Mouse (Mus musculus): ENCODE results near the gene Tenm2. TPM values are rescaled to one million over a fixed set of nuclear protein-coding genes. Genes with fewer than 3 reads are reported as not detected.

Tenm2 gene
- total RNA-seq, 2 experiments from 2014 or later, result not detected

- ATAC-seq (replicated peaks; ENCODE audit: low FRiP score, poor library complexity, severe bottlenecking), result no peak
Measured at GRCm38 (mm10) chr11:36254019-36254418, 981.7 kb downstream of the Tenm2 start.

DNA sequence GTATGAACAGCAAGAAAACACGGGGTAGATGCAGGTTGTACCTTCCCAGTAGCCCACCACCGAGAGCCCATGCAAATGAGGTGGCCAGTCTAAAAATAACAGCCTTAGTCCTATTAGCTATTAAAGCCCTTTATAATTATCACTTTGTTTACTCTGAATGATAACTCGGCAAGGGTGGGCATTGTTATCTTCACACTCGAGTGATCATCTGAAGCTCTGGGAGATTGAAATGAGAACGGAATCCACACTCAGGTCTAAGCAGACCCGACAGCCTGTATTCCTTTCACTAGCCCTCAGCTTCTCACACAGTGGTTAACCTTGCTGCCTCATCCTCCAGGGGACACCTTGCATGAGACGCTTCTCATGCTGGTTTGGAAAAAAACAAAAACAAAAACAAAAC, 985.7 kb downstream of the Tenm2 start:
- ATAC-seq (replicated peaks; ENCODE audit: low FRiP score, poor library complexity, severe bottlenecking), result no peak

DNA sequence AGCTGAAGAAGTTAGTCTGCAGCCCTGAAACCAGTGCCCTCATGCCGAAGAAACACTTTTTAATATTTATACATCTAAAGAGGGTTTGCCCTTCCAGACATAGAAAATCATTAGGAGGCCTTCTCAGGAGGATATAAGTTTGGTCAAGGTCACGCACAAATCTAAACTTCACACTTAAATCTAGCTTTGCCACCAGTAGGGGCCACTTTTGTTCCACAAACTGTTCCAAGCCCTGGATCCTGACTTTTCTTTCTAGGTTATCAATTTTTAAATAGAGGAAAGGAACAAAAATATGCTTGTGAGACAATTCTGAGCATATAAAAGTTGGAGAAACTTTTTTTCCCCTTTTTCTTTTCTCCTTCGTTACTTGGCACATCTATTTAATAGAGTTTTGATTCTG, 989.6 kb downstream of the Tenm2 start:
- no peak for ATAC-seq (replicated peaks; ENCODE audit: low FRiP score, poor library complexity, severe bottlenecking)

DNA sequence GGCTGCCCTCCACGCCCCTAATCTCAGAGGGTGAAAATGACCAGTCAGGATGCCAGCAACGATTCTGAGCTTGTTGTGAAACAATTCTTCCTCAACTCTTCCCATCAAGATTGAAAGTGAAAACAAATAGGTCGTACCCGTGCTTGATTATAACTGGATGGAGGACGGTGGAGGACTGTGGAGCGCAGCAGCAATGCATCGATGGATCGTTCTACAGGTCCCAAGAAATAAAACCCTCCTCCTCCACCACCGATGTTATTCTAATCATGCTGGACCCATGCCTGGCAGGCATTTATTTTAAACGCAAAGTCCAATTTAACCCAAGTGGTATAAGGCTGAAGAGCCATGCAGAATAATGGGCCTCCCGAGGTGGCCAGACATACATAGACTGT, 991.3 kb downstream of the Tenm2 start:
- no peak for ATAC-seq (replicated peaks; ENCODE audit: low FRiP score, poor library complexity, severe bottlenecking)

DNA sequence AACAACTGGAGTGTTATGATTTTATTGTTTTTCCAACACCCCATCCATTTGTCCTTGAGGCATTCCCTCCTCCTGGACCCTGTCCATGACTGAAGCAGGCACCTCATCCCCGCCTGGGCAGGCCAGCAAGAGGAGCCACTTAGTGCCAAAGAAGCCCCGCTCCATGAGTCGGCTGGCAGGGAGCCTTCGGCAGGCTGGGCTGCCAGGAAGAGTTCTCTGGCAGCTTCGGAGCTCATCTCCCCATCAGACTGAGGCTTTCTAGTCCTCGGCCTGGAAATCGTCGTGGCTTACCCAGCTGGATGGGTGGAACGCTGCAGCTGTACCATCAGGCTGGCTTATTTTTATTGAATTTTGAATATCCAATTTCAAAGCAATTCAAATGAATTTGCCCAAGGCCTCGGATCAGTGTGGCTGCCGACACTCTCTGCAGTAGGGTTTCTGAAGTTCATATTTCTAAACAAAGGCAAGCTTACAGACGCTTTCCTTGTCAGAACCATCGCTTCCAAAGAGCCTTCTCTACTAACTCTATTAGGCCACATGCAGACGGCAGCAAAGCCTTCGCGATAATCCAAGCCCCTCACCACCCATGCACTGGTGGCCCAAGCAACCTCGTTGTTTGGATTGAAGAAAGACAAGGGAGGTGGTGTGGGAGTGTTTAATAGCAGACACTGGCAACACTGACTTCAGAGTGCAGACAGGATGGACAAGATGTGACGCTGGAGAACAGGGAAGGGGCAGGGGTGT, 991.8 kb downstream of the Tenm2 start:
- ATAC-seq (replicated peaks; ENCODE audit: low FRiP score, poor library complexity, severe bottlenecking), result no peak

DNA sequence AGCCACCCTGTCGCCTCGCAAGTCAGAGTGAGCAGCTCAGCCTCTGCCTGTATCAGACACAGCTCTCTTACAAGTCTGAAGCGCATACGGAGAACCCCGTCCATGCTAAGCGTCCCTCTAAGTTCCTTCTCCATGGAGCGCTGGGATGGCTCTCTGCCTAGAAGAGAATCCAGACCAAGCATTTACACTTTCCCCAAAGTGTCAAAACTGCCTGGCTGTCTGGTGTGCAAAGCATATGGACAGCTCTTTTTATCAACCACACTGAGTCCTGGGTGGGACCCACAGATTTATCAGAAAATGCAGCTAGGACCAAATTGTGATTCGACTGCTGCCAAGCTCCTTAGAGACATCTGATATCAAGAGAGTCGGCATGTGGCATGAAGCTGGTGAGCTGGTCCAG, 996.9 kb downstream of the Tenm2 start:
- ATAC-seq (replicated peaks; ENCODE audit: low FRiP score, poor library complexity, severe bottlenecking), result no peak

DNA sequence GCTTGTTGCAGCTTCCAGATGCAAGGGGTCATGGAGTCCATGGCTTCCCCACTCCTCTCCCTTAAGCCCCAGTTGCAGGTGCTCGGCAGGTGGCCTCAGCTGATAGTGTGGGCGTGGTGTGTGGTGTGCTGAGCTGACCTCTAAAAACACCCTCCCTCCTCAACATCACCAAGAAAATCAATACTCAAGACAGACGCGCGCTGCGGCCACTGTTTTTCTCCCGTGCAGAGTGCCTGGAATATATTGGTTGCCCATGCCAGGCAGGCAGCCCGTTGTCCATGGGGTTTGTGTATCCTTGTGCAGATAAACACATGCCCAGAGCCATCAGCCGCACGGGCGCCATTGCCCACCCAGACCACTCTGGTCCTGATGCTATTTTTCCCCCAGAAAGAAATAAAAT, 1007.1 kb downstream of the Tenm2 start:
- ATAC-seq (replicated peaks; ENCODE audit: low FRiP score, poor library complexity, severe bottlenecking), result no peak

- no peak for ATAC-seq (replicated peaks; ENCODE audit: low FRiP score, poor library complexity, severe bottlenecking)
Measured at GRCm38 (mm10) chr11:36228196-36228595, 1007.6 kb downstream of the Tenm2 start.

- no peak for ATAC-seq (replicated peaks; ENCODE audit: low FRiP score, poor library complexity, severe bottlenecking)
Measured at GRCm38 (mm10) chr11:36226061-36226460, 1009.7 kb downstream of the Tenm2 start.

DNA sequence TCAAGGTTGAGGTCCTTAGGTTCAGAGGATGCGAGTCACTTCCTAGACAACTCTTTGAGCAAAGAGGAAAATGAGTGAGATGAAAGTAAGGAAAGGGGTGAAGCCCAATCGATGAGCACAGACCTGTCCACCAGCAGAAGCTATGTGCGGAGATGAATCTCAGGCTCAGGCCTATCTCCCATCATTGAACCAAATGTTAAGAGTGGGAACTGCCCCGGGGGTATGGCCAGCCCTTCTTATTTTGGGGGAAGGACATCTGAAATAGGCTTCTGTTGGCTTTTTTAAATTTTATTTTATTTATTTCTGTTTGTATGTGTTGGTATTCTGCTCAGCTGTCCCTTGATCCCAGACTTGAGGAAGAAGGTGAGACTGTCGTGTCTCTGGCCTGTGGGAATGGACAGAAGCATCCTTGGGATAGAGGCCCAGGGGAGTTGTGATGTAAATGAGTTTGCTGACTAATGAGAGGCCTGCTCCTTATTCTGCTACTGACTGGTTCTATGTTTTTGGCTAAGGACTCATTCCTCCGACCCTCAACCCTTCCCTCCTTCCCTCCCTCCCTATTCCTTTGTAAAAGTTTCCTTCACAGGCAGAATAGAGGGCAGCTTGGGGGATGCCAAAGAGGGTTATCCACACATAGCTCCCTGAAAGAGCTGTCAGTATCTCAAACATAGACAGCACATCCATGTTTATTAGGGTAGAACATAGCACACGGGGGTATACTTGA, 1011.9 kb downstream of the Tenm2 start:
- ATAC-seq (replicated peaks; ENCODE audit: low FRiP score, poor library complexity, severe bottlenecking), result no peak

- ATAC-seq (replicated peaks; ENCODE audit: low FRiP score, poor library complexity, severe bottlenecking), result no peak
Measured at GRCm38 (mm10) chr11:36222071-36222470, 1013.7 kb downstream of the Tenm2 start.

DNA sequence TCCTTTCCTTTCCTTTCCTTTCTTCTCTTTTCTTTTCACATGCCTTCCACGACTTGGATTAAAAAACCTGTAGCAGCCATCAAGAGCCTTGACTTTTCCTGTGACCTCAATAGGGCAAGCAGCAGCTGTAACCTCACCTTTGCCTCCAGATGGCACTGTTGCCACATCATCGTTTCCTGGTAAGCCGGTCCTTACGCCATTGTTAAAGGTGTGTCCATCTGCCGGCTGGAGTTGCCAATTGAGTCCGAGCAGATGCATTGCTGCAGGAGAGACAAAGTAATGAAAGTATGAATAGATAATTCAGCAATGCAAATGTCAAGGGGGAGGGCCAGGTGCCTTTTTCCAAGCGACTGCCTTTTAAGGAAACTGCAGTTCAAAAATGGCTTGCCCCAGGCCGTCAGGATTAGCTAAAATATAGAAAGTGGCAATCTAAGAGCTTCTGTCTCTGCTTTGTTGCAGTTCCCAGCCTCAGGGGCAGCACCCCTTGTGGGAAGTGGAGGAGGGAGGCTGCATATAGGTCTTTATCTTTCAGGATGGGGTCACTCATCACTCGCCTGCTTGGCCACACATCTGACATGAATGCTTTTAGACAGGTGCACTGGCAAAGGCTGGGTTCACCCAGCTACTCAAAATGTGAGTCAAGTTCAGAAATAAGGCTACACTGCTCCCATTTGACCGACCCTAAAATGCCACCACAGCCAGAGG, 1014.3 kb downstream of the Tenm2 start:
- ATAC-seq (replicated peaks; ENCODE audit: low FRiP score, poor library complexity, severe bottlenecking), result no peak

DNA sequence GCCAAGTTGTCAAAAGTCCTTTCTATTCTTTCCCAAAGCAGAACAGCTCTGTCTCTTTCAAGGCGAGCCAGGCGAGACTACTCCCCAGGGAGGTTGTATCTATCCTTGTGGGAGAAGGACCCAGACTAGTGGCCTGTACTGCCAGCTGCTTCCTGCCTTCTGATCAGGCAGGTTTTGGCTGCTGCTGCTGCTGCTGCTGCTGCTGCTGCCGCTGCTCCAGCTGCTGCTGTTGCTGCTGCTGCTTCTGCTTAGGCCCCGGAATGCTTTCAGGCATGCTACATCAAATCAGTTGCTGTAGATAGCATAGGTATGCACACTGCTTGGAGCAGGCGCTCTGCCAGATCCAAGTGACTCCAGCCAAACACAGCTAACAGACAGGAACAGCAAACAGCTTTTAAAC, 1015.1 kb downstream of the Tenm2 start:
- no peak for ATAC-seq (replicated peaks; ENCODE audit: low FRiP score, poor library complexity, severe bottlenecking)

DNA sequence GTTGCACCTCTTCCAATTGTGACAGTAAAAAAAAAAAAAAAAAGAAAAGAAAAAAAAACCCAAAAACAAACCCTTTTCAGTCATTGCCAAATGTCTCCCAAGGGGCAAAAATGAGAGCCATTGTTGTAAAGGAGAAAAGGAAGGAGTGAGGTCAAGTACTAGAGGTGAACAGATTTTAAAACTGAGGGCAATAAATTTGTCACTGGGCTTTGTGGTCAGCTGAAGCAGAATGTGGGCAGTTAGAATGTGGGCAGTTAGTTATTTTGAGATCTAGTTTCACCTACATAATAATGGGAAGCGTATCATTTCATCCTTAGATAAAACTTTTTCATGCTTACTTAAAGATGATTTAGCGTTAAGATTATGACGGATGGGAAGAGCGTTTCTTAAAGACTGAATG, 1016.2 kb downstream of the Tenm2 start:
- ATAC-seq (replicated peaks; ENCODE audit: low FRiP score, poor library complexity, severe bottlenecking), result no peak

DNA sequence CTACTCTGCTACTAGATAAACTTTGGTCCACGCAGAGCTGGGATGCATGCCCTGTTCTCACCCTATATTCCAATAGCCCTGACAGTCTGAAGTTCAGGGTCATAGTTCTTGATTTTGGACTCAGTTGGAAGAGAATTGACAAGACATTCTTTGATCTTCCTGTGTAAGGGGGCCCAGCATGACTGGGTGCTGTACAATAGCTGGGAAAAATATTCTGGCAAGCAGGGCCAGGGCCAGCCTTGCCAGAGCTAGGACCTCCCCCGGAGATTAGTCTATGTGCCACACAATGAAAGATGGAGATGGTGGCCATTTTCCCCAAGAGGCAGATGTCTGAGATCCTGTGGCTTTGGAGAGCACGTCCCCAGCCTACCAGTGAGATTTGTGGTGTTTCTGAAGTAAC, 1021.2 kb downstream of the Tenm2 start:
- no peak for ATAC-seq (replicated peaks; ENCODE audit: low FRiP score, poor library complexity, severe bottlenecking)

DNA sequence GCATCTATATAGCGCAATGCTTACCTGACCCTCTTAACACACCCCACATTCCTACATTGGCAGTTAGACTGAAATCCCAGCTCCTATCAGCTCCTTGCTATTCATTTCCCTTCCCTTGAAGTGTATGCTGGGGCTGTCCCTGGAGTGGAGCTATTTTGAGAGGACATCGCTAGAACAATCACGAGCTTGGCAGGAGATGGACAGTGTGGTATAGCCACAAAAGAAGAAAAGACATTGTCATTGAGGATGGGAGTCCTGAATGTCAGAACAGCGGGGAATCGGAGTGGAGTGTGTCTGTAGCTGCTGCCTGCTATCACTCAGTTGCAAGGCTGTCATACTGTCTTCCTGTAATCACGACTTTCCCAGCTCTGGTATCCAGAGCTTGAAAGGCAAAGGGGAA, 1031.4 kb downstream of the Tenm2 start:
- no peak for ATAC-seq (replicated peaks; ENCODE audit: low FRiP score, poor library complexity, severe bottlenecking)

DNA sequence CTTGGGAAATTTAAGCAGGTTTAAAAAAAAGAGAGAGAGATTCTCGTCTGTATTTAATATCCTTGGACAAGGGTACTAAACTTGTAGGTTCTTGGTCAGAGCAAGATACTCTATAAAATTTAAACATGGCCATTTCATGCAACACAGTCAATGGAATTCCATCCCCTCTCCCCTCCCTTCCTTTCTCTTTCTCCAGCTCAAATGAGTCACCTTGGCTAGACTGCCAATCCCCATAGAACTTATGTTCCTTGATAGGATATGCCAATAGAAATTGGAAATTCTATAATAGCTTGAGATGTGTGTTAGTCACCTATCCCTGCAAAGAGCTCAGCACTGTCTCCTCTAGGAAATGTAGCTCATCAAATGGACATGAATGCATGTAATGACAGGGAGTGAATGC, 1031.9 kb downstream of the Tenm2 start:
- ATAC-seq (replicated peaks; ENCODE audit: low FRiP score, poor library complexity, severe bottlenecking), result no peak

DNA sequence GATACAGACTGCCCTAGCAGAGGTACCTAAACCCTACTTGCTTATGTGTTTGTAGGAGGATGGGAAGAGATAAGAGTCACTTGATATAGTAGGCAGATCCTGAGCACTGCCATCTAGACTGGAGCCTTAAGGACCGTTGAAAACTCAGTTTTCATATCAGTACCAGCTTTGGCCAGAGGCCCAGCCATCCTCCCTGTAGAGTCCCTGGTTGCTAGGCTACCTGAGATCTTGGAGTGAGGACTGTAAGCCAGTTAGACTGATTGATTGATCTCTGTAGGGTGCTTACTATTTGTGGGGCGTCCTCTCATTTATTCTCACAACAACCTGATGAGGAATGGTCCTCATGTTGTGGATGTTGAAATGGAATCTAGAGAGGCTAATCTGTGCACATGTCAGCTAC, 1041.4 kb downstream of the Tenm2 start:
- ATAC-seq (replicated peaks; ENCODE audit: low FRiP score, poor library complexity, severe bottlenecking), result no peak

DNA sequence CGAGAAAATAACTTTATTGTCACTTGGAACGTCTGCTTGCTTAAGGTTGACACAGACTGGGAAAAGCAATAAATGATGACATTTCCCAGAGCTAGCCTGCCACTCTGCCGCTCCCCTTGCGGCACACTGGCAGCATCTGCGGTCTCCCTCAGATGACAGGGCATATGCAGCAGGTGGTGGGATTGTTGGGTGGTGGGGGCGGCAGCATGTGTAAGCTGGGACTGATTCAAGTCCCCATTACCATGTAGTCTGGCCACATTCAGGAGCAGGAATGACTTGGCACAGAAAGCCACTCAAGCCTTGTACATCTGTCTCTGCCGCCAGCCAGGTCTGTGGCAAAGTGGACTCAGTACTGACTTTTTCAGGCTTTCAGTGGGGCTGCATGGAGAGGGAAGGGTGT, 1059.7 kb downstream of the Tenm2 start:
- ATAC-seq (replicated peaks; ENCODE audit: low FRiP score, poor library complexity, severe bottlenecking), result no peak

DNA sequence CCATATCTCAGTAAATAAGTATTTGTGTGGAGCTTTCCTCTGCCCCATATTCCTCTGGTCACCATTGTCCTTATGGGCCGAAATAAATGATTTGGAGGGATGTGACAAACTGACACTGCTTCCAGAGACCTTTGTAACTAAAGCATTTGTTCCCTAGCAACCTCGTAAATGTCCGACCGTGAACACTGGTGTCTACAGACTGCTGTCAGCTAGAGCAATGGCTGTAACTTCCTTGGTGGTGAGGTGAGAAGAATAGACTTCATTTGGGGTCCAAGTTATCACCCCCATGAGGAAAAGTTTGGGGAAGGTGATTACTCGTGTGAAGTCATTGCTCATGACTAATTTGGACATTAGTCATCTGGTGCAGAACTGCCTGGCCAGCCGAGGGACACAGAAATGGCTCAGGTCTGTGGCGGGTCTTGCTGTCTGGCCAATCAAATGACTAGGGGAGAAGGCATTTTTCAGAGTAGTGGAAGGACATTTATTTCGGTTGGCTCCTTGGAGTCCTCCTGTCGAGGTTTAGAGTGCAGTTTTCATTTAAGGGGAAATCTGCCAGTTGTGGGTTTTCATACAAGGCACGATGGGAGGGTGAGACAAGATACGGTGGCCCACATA, 1062.6 kb downstream of the Tenm2 start:
- ATAC-seq (replicated peaks; ENCODE audit: low FRiP score, poor library complexity, severe bottlenecking), result no peak

GRCm38 (mm10) chr11:36172520-36172919, 1063.2 kb downstream of the Tenm2 start:
- no peak for ATAC-seq (replicated peaks; ENCODE audit: low FRiP score, poor library complexity, severe bottlenecking)
